Mouse (Mus musculus): Measurements from ENCODE around the gene Auts2. TPM values are rescaled to one million over a fixed set of nuclear protein-coding genes. Genes with fewer than 3 reads are reported as not detected.
A peak's percentile ranks its signal among the peaks of the same experiment; 100 is the strongest.

Gene Auts2
- polyA plus RNA-seq, 1 experiment from 2014 or later: 42.4 TPM

DNA sequence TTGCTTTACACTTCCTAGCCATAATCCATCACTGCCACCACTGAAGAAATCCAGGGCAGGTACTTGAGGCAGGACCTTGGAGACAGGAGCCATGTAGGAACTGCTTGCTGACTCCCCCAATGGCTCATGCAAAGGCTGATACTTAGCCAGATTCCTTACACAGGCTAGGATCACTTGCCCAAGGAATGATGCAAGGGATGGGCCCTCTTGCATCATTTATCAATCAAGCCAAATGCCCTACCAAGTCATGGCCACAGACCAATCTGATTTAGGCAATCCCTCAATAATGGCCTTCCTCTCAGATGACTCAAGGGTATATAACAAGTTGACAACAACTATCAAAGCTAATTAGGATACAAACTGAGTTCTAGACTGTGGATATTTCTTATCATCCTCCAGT, 666.6 kb downstream of the Auts2 start:
- H3K27me3 ChIP-seq (ENCODE audit: poor library complexity, severe bottlenecking): peaks cover 14% of the 10 kb centered on the region; the same call in 1 of the 2 replicates
- H3K36me3 ChIP-seq (replicated peaks): no peaks in the 10 kb centered on the region
- H3K4me1 ChIP-seq: 0 out of 2 replicates have a peak, but pooled peaks cover 2% of the 10 kb centered on the region
- no peak overlapping the region for H3K4me3 ChIP-seq
- no peak for DNase-seq (ENCODE audit: extremely low spot score, low spot score)
- H3K9me3 ChIP-seq: no peaks in the 10 kb centered on the region
- H3K27ac ChIP-seq: no peak overlapping the region

DNA sequence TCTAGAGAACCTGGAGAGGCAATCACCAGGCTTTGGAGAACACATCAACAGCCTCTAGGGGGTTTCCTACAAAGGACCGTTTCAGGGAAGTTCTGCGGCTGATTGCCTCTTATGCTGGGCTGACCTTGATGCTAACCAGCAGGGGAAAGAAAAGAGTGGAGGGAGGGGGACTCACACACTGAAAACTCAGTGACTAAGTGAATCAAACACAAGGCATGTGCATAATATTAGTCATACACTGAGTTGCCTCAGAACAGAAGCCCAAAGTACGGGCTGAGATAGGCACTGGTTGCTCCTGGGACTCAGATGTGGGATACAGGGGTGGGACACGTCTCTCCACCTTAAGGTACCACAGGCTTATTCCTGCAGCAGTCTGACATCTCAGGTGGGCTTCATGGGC, 667.2 kb downstream of the Auts2 start:
- Histone ChIP-seq H3K9me3 (no peaks in the 10 kb centered on the region), H3K4me3 (no peak overlapping the region), H3K27me3 (ENCODE audit: poor library complexity, severe bottlenecking) (peaks cover 15% of the 10 kb centered on the region; the same call in 1 of the 2 replicates), H3K4me1 (0 out of 2 replicates have a peak, but pooled peaks cover 3% of the 10 kb centered on the region), H3K27ac (no peak overlapping the region), H3K36me3 (replicated peaks) (no peaks in the 10 kb centered on the region)
- 92% methylated on average over 4 of the region's 4 CpGs for WGBS
- no peak for DNase-seq (ENCODE audit: extremely low spot score, low spot score)

DNA sequence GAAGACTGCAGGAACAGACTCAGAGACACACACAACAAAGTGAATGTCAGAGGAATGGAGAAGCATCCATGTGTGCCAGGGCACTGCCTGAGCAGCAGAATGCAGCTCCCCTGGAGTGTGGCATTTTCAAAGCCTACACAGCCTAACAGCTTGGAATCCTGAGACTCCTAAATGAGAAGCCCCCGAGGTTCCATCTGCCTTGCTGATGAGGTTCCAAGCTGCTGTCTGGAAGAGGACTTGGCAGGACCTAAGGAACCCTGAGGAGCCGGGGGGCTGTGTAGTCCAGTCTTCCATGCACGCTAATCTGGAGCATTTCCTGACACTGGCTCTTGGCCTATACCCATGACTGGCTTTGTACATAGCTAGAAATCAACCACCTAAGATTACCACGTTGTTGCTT, 670.0 kb downstream of the Auts2 start:
- Histone ChIP-seq H3K27me3 (ENCODE audit: poor library complexity, severe bottlenecking) (peaks cover 22% of the 10 kb centered on the region), H3K4me3 (no peak overlapping the region), H3K36me3 (replicated peaks) (no peaks in the 10 kb centered on the region), H3K27ac (no peak overlapping the region), H3K4me1 (peaks cover 5% of the 10 kb centered on the region; the same call in 1 of the 2 replicates), H3K9me3 (no peaks in the 10 kb centered on the region)
- no peak for DNase-seq (ENCODE audit: extremely low spot score, low spot score)
- WGBS: 89% methylated on average over 4 of the region's 4 CpGs

DNA sequence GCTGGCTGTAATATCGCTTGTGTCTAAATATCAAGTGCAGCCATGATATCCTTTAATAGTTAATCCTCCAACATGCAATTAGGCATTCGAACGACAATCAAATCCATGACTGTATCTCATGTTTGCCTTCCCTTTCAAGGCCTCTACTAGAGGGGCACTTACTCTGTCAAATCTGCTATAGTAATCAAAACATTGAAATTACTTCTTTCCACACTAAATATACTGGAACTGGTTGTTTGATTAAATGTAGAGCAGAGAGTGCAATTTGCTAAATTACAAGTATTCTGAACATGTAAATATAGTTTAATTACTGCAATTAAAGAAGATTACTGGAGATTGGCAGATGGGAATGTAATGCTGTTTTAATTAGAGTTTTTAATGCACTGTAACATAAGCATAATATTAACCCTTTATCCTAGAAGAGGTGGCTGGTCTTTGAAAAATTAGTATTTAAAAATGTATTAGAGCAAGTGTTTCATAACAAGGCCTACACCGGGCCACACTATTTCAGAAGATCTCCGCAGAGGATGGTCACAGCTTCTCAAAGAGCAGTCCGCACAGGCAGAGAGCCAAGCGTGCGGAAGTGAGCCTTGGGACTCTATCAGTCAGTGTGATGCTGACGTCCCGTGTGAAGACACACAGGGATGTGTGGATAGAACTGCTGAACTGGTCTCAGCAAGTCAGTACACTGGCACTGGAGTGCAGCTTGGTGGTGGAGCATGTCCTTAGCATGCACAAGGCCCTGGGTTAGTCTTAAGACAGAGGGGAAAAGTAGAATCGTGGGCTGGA, 673.2 kb downstream of the Auts2 start:
- Histone ChIP-seq H3K4me3 (no peak overlapping the region), H3K9me3 (no peaks in the 10 kb centered on the region), H3K27me3 (ENCODE audit: poor library complexity, severe bottlenecking) (peaks cover 32% of the 10 kb centered on the region), H3K36me3 (replicated peaks) (no peaks in the 10 kb centered on the region), H3K4me1 (peaks cover 37% of the 10 kb centered on the region), H3K27ac (no peak overlapping the region)
- DNase-seq (ENCODE audit: extremely low spot score, low spot score): no peak
- WGBS: 93% methylated on average over 11 of the region's 11 CpGs

DNA sequence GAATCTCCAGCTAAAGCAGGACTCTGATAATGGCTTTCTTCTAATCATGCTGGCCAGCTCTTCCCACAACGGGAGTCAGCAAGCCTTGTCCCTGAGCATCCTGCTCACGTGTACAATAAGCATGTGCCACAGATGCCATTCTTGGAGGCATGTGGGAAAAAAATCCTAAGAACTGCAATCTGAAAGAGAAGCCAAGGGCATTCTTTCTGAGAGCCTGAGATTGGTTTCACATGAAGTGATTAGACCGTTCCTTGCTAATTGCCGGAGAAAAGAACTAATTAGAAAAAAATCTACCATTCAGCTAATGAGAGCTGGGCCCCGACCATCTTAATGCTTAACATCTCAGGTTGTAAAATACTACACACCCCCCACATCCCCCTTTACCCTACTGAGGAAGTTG, 677.9 kb downstream of the Auts2 start:
- Histone ChIP-seq H3K27me3 (ENCODE audit: poor library complexity, severe bottlenecking) (peaks cover 41% of the 10 kb centered on the region), H3K4me3 (no peak overlapping the region), H3K27ac (peak overlapping the region; percentile 69; the same call in 1 of the 2 replicates), H3K4me1 (peaks cover 51% of the 10 kb centered on the region), H3K9me3 (no peaks in the 10 kb centered on the region), H3K36me3 (replicated peaks) (no peaks in the 10 kb centered on the region)
- whole genome bisulfite sequencing: 51% methylated on average over 5 of the region's 5 CpGs
- no peak for DNase-seq (ENCODE audit: extremely low spot score, low spot score)

DNA sequence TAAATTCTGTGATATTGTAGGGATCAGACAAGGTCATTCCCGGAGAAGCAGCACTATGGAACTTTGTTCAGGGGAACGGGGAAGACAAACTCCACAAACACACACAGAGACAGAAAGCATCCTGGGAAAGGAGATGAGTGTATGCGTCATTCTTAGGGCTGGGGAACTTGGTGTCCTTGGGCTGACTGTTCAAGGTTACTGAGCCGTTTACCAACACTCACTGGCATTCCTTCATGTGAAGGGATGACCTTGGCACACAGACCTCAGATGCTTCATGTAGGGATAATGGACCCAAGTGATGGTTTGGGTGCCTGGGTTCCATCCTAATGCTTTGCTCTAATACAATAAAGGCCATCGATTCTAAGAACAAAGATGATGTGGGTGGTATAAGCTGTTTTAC, 685.2 kb downstream of the Auts2 start:
- H3K4me3 ChIP-seq: no peak overlapping the region
- no peak overlapping the region for H3K27ac ChIP-seq
- no peak for DNase-seq (ENCODE audit: extremely low spot score, low spot score)
- no peaks in the 10 kb centered on the region for H3K9me3 ChIP-seq
- H3K36me3 ChIP-seq (replicated peaks): no peaks in the 10 kb centered on the region
- WGBS: 91% methylated on average over 5 of the region's 5 CpGs
- H3K27me3 ChIP-seq (ENCODE audit: poor library complexity, severe bottlenecking): peaks cover 78% of the 10 kb centered on the region
- H3K4me1 ChIP-seq: peaks cover 37% of the 10 kb centered on the region

DNA sequence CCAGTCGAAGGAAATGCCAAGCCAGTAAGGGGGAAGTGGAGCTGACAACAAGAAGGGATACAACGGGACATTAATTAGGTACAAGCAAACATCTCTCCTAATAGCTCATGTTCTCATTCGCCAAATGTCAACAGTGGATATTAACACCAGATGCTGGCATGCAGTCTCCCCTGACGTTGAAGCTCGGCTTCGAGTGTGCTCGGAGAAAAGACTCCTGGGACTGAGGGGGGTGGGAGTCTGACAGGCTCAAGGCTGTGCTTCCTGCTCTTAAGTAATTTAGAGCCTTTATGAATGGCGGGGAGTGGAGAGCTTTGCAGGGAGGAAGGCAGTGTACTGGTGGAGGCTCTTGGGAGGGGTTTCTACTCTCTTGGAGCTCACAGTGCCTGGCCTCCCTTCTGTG, 687.8 kb downstream of the Auts2 start:
- Histone ChIP-seq H3K4me1 (peaks cover 59% of the 10 kb centered on the region), H3K36me3 (replicated peaks) (no peaks in the 10 kb centered on the region), H3K4me3 (no peak overlapping the region), H3K27me3 (ENCODE audit: poor library complexity, severe bottlenecking) (peaks cover 86% of the 10 kb centered on the region), H3K9me3 (no peaks in the 10 kb centered on the region), H3K27ac (peak overlapping the region; percentile 58; the same call in 1 of the 2 replicates)
- 24% methylated on average over 8 of the region's 8 CpGs for WGBS
- peak; percentile 34 for DNase-seq (ENCODE audit: extremely low spot score, low spot score)

DNA sequence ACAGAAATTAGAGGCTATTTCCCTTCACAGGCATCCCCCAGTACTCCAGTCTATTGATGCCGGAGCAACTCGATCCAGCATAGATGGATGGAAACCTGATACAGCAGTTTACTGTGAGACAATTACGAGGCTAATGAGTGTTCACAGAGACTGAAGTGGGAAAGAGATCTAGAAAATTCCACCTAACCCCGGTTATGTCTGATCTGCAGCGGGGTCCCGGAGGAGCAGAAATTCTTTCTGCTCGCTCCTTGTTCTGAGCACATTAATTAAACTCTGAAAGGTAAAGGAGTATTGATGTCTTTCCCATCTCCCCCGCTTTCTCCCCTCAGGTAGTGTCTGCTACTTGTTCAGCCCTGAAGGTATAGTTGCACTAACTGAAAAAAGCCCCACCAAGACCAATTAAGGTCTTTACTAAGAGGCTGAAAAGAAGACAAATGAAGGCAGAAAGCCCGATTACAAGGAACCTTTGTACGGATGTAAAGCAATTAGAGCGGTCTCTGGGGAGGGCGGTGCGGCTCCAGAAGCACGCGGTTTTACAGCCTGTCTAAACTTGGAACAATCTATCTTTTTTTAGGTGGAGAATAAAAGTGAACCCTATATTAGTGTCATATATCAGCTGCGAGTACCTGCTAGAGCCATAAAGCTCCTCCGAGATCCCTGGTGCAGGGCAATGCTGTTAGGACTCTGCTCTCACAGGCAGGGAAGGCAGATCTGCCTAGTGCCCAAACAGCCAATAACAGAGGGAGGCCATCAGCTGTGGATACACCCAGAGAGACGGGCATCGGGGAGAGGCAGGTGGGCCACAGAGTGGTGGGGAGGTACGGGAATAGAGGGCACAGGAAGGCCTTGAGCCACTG, 691.3 kb downstream of the Auts2 start:
- Histone ChIP-seq H3K36me3 (replicated peaks) (no peaks in the 10 kb centered on the region), H3K4me3 (no peak overlapping the region), H3K27ac (peak overlapping the region; percentile 72), H3K9me3 (no peaks in the 10 kb centered on the region), H3K27me3 (ENCODE audit: poor library complexity, severe bottlenecking) (peaks cover 88% of the 10 kb centered on the region), H3K4me1 (peaks cover 62% of the 10 kb centered on the region)
- peak; percentile 47 for DNase-seq (ENCODE audit: extremely low spot score, low spot score)
- WGBS: 17% methylated on average over 20 of the region's 20 CpGs

DNA sequence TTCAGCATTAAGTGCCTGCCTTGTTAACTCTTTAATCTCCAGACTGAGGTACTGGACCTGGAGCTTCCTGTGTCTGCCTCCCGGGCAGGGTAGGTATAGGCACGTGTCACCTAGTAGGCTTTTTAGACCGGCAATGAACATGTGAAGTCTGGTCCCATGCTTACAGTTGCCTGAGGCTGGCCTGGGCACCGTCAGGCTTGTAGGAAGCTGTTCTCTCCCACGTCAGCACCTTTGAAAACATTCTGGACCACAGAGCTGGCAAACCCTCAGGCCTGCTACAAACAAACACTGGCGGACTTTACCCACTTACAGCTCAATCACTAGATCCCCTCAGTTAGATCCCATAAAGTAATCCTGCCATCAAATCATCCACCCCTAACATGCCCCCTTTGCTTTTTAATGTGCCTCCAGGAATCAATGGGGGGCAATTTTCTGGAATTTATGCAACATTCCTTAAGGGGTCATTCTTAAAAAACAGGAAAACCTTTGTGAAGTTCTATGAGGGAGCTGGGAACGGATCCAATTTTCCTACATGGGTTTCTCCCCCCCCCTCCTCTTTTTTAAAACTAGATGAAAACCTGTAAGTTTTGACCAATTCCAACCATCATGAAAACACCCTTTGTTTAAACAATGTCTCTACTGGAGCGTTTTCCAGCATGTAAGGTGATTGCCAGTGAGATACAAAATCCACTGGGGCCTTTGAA, 692.4 kb downstream of the Auts2 start:
- WGBS: 61% methylated on average over 8 of the region's 8 CpGs
- Histone ChIP-seq H3K27ac (peak overlapping the region; percentile 72), H3K27me3 (ENCODE audit: poor library complexity, severe bottlenecking) (peaks cover 89% of the 10 kb centered on the region), H3K9me3 (no peaks in the 10 kb centered on the region), H3K36me3 (replicated peaks) (no peaks in the 10 kb centered on the region), H3K4me1 (peaks cover 52% of the 10 kb centered on the region), H3K4me3 (no peak overlapping the region)
- no peak for DNase-seq (ENCODE audit: extremely low spot score, low spot score)

DNA sequence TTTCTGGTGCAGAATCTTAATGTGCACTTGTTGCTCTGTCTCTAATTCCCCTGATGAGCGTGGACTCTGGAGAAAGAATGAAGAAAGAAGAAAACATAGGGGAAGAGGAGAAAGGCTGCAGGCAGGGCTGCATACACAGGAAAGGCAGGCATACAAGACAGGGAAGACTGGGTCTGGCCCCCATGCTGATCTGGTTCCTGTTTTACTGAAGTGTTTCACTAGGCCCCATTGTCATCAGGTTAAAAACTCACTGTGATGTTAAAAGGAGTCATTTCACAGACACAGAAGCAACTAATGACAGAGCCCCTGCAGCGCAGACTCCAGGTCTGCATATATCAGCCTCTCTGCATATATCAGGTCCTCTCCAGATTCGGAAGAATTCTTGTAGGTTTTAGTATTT, 693.5 kb downstream of the Auts2 start:
- Histone ChIP-seq H3K27me3 (ENCODE audit: poor library complexity, severe bottlenecking) (peaks cover 91% of the 10 kb centered on the region), H3K27ac (no peak overlapping the region), H3K4me1 (peaks cover 42% of the 10 kb centered on the region), H3K36me3 (replicated peaks) (no peaks in the 10 kb centered on the region), H3K4me3 (no peak overlapping the region), H3K9me3 (no peaks in the 10 kb centered on the region)
- no peak for DNase-seq (ENCODE audit: extremely low spot score, low spot score)
- WGBS: 55% methylated on average over 3 of the region's 3 CpGs

DNA sequence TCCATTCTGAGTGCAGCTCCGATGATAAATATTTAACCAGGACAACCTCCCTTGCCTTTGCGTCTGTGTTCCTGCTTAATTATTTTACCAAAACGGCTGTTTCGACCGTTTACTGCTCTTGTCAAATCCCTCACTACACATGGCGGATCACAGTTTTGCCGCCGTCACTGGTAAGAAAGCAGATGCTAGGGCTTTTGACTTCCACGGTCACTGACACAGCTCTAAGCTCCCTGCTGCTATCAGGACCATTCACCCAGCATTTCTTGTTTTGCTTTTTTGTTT, 698.7 kb downstream of the Auts2 start:
- WGBS: 87% methylated on average over 9 of the region's 9 CpGs
- Histone ChIP-seq H3K27me3 (ENCODE audit: poor library complexity, severe bottlenecking) (peaks cover 77% of the 10 kb centered on the region), H3K4me1 (peaks cover 27% of the 10 kb centered on the region), H3K36me3 (replicated peaks) (no peaks in the 10 kb centered on the region), H3K4me3 (no peak overlapping the region), H3K27ac (0 out of 2 replicates have a peak overlapping the region, but pooled peaks have one; percentile 20), H3K9me3 (no peaks in the 10 kb centered on the region)
- no peak for DNase-seq (ENCODE audit: extremely low spot score, low spot score)

DNA sequence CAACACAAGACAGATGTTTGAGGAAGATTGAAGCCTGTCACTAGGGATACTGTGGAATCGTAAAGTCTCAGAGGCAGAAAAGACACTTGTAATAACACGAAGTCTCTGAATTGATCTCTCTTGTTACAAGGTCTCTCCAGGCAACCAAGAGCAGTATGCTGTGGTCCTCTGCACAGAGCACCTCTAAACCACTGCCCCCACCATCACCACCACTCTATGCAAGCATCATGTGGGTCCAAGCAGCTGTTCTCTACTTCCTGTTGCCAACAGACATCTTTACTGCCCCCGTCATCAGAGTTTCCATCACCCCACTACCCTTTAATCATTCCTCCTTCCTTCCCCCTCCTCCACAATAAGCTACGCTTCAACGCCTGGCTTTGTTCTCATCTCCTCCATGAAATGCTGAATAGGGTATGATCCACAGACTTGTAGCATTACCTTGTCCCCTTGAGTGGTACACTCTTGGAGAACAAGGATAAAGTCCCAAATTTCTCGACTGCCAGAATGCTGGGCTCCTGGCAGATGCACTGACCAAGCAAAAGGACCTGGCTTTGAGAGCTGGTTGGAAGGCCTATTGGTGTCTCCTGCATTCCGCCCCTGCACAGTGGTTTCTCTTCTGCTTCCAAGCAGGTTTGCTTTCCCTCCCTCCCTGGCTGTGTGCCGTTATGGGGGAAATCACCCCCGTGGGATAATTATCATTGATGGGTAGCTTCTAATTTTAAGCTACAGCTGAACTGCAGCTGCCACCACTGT, 699.2 kb downstream of the Auts2 start:
- H3K27me3 ChIP-seq (ENCODE audit: poor library complexity, severe bottlenecking): peaks cover 75% of the 10 kb centered on the region
- H3K27ac ChIP-seq: peak overlapping the region; percentile 20

More for the DNA sequence above, 699.2 kb downstream of the Auts2 start:
- H3K4me1 ChIP-seq: peaks cover 27% of the 10 kb centered on the region
- H3K36me3 ChIP-seq (replicated peaks): no peaks in the 10 kb centered on the region
- no peak for DNase-seq (ENCODE audit: extremely low spot score, low spot score)
- H3K4me3 ChIP-seq: no peak overlapping the region
- no peaks in the 10 kb centered on the region for H3K9me3 ChIP-seq
- 65% methylated on average over 9 of the region's 9 CpGs for WGBS

All from forebrain, embryonic 10.5 days (tissue).